Mouse (Mus musculus): ENCODE data around the gene Hes2.
A peak's percentile ranks its signal among the peaks of the same experiment; 100 is the strongest.

Hes2 gene

GRCm38 (mm10) chr4:152131809-152132771, 26.6 kb upstream of the Hes2 start:
- DNase-seq (ENCODE audit: low spot score), result peak; percentile 72

DNA sequence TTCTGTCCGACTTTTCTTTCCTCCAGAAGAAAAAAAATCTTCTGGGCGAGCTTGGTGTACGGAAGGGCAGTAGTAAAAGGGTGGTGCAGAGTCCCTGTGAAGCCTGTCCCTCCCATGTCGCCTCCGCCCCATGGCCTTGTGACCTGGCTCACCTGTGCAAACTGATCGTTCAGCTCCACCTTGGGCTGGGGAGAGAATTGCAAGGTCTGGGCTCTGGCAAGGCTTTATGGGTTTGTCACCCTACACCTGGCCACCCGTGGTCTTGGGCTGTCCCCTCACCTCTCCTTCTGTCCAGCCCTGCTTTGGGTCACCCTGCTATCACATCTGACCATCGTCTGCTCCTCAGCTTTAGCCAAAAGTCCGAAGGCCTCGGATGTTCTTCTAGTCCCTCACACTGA, 25.9 kb upstream of the Hes2 start:
- no peak for DNase-seq (ENCODE audit: low spot score)

DNA sequence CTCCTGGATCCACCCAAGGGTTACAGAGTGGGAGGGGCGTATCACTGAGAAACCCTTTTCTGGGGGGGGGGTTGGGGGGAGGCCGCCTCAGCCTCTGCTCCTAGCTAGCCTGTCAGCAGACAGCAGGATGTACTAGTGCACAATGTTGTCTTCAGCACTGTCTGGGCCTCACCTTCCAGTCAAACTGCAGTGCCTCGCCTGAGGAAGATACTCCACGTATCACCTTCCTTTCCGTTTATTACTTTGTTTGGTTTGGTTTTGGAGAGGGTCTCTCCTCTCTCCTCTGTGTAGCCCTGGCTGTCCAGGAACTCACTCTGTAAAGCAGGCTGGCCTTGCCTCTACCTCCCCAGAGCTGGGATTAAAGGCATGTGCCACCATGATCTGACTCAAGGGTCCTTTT, 25.5 kb upstream of the Hes2 start:
- DNase-seq (ENCODE audit: low spot score), result no peak

DNA sequence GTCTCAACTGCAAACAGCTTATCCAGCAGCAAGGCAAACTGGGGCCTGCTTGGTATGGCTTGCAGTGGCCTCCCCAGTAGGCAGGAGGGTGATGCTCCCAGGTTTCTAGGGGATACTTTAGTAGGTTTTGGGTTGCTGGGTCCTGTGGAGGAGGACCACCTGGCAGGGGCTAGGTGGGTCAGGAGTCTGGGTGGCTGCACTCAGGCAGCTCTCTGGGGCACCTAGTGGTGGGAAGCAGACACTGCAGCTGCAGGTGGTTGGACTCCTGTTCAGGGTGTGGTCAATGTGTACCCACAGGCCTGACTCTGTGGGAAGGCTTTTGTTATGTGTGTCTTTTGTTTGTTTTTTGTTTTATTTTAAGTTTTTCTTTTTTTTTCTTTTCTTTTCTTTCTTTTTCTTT, 24.2 kb upstream of the Hes2 start:
- DNase-seq (ENCODE audit: low spot score), result peak; percentile 57

- no peak for DNase-seq (ENCODE audit: low spot score)
Observed at GRCm38 (mm10) chr4:152135363-152135762, 23.3 kb upstream of the Hes2 start.

DNA sequence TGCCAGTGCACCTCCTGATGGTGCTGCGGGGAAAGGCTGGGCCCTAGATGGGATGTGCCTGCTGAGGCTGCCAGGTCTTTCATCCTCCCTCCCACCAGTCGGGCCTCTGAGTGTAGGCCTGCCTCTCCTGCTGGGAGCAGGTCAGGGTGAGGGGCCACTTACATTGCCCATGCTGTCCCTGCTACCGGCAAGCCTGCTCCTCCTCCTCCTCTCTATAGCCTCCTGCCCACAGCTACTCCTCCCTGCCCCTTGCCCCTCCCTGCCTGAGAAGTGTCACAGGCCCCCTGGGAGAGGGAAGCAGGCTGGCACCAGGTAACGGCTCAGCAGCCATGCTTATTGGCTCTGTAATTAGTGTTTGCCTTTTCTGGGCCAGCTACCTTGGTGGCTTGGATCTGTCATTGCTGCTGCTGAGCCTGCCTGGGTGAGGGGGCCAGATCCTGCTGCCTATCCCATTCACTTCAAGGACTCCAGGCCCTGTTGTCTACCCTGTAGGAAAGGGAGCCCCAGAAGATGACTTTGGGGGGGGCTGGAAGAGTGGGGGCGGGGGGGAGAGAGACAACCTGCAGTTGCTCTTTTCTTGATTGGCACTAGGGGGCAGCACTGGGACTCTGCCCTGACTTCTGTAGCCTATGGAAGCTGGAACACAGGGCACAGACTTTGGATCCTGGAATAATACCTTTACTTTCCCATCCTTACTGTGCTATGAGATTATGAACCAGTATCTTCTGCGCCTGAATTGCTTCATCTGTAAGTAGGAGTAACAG, 22.4 kb upstream of the Hes2 start:
- DNase-seq (ENCODE audit: low spot score), result no peak

DNA sequence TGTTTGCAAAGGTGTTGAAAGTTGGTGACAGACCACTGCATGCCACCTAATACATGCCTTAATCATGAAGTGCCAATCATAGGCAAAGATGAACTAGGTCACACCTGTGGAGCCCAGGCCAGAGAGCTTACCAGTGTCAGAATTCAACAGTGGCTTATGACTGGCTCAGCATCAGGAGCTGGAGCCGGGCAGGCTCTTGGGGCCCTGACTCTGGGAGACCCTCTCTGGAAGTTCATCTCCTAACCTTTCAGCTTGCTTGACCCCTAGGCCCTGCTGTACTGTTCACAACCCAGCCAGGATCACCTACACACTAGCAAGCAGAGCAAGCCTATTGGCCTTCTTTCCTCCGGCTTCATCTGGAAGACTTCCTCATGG, 21.8 kb upstream of the Hes2 start:
- DNase-seq (ENCODE audit: low spot score), result no peak

GRCm38 (mm10) chr4:152138497-152139260, 20.0 kb upstream of the Hes2 start:
- DNase-seq (ENCODE audit: low spot score), result peak; percentile 88

GRCm38 (mm10) chr4:152140441-152140840, 18.2 kb upstream of the Hes2 start:
- peak; percentile 69 for DNase-seq (ENCODE audit: low spot score)

DNA sequence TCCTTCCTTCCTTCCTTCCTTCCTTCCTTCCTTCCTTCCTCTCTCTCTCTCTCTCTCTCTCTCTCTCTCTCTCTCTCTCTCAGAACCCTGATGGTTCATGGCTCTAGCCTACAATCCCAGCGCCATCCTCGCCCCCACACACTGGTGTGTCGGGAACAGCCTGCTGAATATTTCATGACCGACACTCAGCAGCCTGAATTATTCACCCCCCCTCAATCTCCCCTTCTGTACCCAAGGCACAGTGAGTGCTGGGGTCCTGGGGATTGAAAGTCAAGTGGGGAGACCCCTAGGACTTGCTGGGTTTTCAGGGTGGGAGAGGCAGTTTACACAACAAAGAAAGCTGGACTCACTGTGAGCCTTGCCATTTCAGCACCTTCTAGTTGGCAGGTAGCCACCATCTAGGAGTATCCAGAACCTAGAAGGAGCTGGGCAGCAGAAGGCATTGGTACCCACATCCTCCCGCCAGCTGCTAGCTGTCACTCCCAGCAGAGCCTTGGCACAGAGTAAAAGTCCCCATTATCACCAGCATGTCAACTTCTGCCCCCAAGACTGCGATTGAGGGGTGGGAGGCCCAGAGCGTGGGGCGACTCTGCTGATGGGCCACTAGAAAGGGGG, 17.0 kb upstream of the Hes2 start:
- DNase-seq (ENCODE audit: low spot score), result no peak

- no peak for DNase-seq (ENCODE audit: low spot score)
Observed at GRCm38 (mm10) chr4:152143632-152144031, 15.0 kb upstream of the Hes2 start.

DNA sequence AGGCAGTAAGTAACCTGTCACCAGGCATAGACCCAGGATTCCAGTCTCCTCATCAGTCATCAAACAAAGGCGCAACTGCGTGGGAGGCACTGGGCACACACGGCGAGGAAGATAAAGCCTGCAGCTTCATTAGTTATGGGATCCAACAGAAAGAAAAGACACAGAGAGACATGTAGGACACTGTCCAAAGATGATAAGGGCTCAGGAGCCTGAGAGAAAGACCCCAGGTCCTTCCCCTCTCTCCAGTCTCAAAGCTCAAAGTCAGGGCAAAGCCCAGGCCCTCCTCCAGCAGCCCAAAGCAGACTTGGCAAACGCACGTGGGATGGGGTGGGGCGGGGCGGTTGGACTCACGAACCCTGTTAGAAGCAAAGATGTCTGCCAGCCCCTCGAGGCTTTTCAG, 13.2 kb upstream of the Hes2 start:
- DNase-seq (ENCODE audit: low spot score), result no peak

DNA sequence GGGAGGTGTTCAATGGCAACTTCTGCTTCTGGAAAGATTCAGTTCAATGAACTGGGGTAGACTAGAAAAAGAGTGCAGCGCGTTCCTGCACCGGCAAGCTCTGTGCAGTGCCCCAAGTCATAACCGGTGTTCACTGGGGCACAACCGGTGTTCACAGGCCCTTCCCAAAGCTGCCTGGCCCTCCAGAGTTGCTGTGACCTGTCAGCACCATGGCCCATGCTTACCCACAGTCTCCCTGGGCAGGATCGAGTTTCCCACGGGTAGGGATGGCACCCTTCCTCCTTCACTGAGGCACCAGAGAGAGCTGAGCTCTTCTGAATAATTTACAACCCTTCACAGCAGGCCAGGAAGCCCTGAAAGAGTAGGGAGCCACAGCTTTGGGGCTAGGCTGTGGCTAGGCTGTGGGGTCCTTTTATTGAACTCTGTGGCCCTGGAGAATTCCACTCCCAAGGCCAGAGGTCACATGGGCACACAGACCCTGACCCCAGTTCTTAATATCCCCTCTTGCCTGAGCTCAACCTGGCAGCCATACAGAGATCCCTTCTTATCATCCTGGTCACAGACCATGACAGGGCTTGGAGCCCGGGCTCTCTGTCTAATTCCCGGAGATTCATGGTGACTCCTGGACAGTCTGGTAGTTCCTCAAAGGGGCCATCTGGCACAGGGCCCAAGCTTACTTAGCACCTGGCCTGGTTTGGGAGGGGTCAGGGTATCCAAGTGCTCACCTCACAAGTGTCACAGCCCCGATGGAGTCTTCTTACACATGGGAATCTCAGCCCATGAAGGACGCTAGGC, 12.4 kb upstream of the Hes2 start:
- DNase-seq (ENCODE audit: low spot score), result no peak

DNA sequence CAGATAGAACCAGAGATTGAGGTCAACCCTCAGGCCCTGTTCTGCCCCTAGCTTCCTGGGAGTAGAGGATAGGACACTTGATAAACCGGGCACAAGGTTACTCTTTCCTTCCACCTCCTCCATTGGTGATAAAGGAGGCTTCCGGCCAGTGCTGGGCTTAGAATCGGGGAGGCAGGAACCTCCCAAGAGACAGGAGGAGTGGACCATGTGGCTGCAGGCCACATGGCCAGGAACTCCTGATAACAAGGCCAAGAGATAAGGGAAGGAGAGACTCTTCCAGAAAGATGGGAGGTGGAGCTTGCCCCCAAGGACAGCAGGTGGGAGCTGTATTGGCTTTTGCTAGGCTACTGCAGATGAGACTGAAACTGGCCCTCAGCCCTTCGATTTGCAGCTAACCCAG, 8.1 kb upstream of the Hes2 start:
- no peak for DNase-seq (ENCODE audit: low spot score)

GRCm38 (mm10) chr4:152151451-152151965, 7.2 kb upstream of the Hes2 start:
- no peak for DNase-seq (ENCODE audit: low spot score)

GRCm38 (mm10) chr4:152151966-152152544, 6.6 kb upstream of the Hes2 start, which contains the start of gene Espn:
Gene Espn, minus strand, starts transcription at chr4:152152371.
- peak; percentile 65 for DNase-seq (ENCODE audit: low spot score)

DNA sequence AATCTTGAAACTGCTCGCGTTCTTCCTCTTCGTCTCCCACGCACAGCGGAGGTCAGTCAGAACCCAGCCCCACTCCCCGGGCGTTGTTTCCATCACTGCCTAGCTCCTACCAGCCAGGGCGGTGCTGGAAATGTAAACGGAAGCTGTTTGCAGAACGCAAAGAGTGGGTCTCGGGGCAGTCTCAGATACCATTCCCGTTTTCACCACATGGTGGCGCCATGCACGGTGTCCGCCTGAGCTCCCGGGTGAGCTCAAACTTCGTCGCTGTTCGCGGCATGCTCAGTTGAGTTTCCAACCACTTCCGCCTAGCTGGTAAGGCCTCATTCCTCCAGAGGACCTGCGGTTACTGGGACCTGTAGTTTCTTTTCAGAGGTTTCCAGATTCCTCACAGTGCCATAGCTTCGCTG, 4.9 kb upstream of the Hes2 start:
- peak; percentile 93 for DNase-seq (ENCODE audit: low spot score)

DNA sequence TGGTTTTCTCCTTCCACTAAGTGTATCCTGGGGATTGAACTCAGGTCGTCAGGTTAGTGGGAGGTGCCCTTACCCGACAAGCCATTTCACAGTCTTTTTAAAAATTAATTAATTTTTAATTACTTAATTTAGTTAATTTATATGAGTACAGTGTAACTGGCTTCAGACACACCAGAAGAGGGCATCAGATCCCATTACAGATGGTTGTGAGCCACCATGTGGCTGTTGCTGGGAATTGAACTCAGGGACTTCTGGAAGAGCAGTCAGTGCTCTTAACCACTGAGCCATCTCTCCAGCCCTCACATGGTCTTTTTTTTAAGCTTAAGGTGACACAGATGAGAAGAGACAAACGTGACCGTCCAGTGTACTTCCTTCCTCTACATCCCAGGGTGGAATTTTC, 3.6 kb upstream of the Hes2 start:
- no peak for DNase-seq (ENCODE audit: low spot score)

DNA sequence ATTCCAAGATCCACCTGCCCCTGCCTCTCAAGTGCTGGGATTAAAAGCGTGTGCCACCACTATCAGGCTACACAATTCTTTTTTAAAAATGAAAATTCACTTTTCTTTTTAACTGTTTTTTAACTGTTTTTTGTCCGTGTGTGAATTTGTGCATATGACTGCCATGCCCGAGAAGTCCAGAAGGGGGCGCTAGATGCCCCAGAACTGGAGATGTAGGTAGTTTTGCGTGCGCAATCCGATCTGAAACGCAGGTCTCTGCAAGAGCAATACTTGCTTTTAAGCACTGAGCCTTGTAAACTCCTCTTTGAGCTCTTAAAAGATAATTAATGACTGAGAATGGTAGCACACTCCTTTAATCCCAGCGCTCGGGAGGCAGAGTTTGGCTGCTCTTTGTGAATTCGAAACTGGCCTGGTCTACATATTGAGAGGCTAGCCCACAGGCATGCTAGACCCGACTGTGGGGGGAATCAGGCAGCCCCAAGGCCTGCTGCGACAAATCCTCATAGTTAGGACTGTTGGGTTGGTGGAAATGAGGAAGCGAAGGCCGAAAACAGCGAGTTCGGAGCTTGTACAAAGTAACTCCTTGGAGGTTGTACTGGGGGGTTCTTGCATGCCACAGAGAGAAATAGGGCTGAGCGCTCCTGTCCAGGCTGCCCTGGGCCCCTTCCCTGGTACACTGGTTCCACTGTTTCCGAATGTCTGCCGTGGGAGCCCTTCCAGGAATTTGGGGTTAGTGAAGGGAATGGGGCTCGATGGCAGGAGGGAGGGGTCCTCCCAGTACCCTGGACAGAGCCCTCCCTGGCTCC, 685 bp upstream of the Hes2 start:
- DNase-seq (ENCODE audit: low spot score), result peak; percentile 49

- DNase-seq (ENCODE audit: low spot score), result no peak
Observed at GRCm38 (mm10) chr4:152159285-152159678, 615 bp downstream of the Hes2 start.

Data from embryo, embryonic 10 days (tissue).